ENCODE assay signal across 22 mouse cellular contexts in the genomic region with DNA sequence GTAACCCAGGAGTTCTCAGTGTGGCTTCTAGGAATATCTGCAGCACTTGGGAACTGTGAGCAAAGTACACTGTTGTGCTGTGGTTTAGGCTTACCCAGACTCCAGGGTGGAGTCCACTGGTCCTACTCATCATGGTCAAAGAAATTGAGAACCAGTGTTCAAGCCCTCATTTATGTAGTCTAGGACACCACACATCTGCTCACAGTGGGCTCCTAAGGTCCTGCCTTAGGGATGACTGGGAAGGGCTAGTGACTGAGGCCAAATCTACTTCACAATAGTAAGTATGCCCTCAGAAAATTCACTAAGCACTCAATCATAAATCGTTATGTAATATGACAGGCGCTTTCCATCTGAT. TPM values are rescaled to one million over a fixed set of nuclear protein-coding genes. Genes with fewer than 3 reads are reported as not detected.
DNase-seq lines count a peak whose midpoint lies in the region; ATAC-seq and TF ChIP-seq lines count a peak whose summit lies in the region.
"Had no signal": no experiment of that assay in that cellular context is flagged by ENCODE, and none has a peak within 500 bp of the region (broad histone marks: within the 10 kb centered on the region; RNA-seq: fewer than 3 reads in every experiment).

No protein-coding gene starts in this region.

- TF ChIP-seq EP300 in liver, embryonic 14.5 days (IDR thresholded peaks at IDR 0.05; ENCODE audit: low read depth): no peak

- H3K4me3 ChIP-seq in heart, embryonic 13.5 days: peak overlapping the region; percentile 23
- H3K4me3 ChIP-seq in ES-E14 (ENCODE audit: insufficient read depth in 1 of 2, low read depth in 1 of 2, low read length in 2 of 2, poor library complexity in 1 of 2, severe bottlenecking in 1 of 2): no peak overlapping the region
- no peak overlapping the region for H3K4me3 ChIP-seq in embryonic facial prominence, embryonic 10.5 days
- H3K4me3 ChIP-seq in liver, embryonic 14.5 days (ENCODE audit: insufficient read depth in 1 of 2, low read depth in 2 of 2, low read length in 2 of 2): peak overlapping the region; percentile 37 to 84
- H3K4me3 ChIP-seq: limb, embryonic 13.5 days had no signal

- H3K4me1 ChIP-seq in heart, embryonic 13.5 days: peaks cover 58% of the 10 kb centered on the region
- H3K4me1 ChIP-seq in ES-E14 (ENCODE audit: control insufficient read depth in 2 of 2, insufficient read depth in 2 of 2, low read length in 2 of 2, poor library complexity in 1 of 2): peaks cover 3 to 6% of the 10 kb centered on the region in 2 experiments; a peak in 2 of 4 replicates
- H3K4me1 ChIP-seq in embryonic facial prominence, embryonic 10.5 days: peaks cover 24% of the 10 kb centered on the region
- H3K4me1 ChIP-seq in liver, embryonic 14.5 days (replicated peaks; ENCODE audit: control insufficient read depth in 2 of 2, insufficient read depth in 2 of 2, low read length in 1 of 2): peaks cover 33 to 49% of the 10 kb centered on the region in 2 experiments

- ATAC-seq in heart, embryonic 13.5 days (ENCODE audit: extremely low read depth, insufficient number of reproducible peaks, low FRiP score, low TSS enrichment): no peak
- no peak for ATAC-seq in liver, embryonic 14.5 days (ENCODE audit: insufficient read depth)

- intact Hi-C loops in heart, postnatal 10 days (cut with DNase I): no loop called here

- H3K9ac ChIP-seq in heart, embryonic 13.5 days: peak overlapping the region; percentile 8; the same call in 1 of the 2 replicates
- no peak overlapping the region for H3K9ac ChIP-seq in ES-E14 (ENCODE audit: insufficient read depth, low read depth, low read length, poor library complexity, severe bottlenecking)
- H3K9ac ChIP-seq in liver, embryonic 14.5 days (replicated peaks): peak overlapping the region; percentile 64
- H3K9ac ChIP-seq: limb, embryonic 13.5 days had no signal

- peak overlapping the region; percentile 76 for H3K4me2 ChIP-seq in heart, embryonic 13.5 days
- H3K4me2 ChIP-seq in liver, embryonic 14.5 days (ENCODE audit: low read depth): peak overlapping the region; percentile 78
- H3K4me2 ChIP-seq: limb, embryonic 13.5 days had no signal

- 82% methylated on average over 2 of the region's 2 CpGs for WGBS in heart, embryonic 13.5 days
- 94% methylated on average over 2 of the region's 2 CpGs for WGBS in embryonic facial prominence, embryonic 10.5 days
- 82% methylated on average over 2 of the region's 2 CpGs for WGBS in liver, embryonic 14.5 days (ENCODE audit: insufficient replicate concordance)

- TF ChIP-seq CTCF in liver, embryonic 14.5 days (IDR thresholded peaks at IDR 0.05; ENCODE audit: low read depth): no peak

- no peak for DNase-seq in heart, postnatal 10 days
- DNase-seq in ES-E14 (ENCODE audit: low read depth, low spot score): no peak
- no peak for DNase-seq in embryonic facial prominence, embryonic 10.5 days (ENCODE audit: low spot score)
- no peak for DNase-seq in liver, embryonic 14.5 days (ENCODE audit: low read depth in 3 of 3, low spot score in 3 of 3)
- DNase-seq in yolk sac, embryonic 10.5 days (ENCODE audit: low spot score): no peak
- DNase-seq in kidney, adult 8-10 months: no peak
- DNase-seq: adrenal gland, adult 2 months; cerebellum, adult 11 months; cerebellum, postnatal 25 days; kidney, adult 2 months; kidney, postnatal 36 days; layer of hippocampus, adult 9-11 months; lung, postnatal 14 days; right cerebral cortex, adult 18-20 months had no signal

- in situ Hi-C loops in ES-E14 (cut with MboI; ENCODE audit: low sequenced_read_pairs in 2 of 2, unreplicated experiment in 2 of 2): no loop called here

- peak overlapping the region; percentile 54 for H3K27ac ChIP-seq in heart, embryonic 13.5 days (replicated peaks)
- H3K27ac ChIP-seq in ES-E14 (ENCODE audit: insufficient read depth, low read depth, low read length, poor library complexity, severe bottlenecking): peak overlapping the region; percentile 60
- peak overlapping the region; percentile 57; the same call in 1 of the 2 replicates for H3K27ac ChIP-seq in embryonic facial prominence, embryonic 10.5 days (replicated peaks)
- peak overlapping the region; percentile 91 for H3K27ac ChIP-seq in liver, embryonic 14.5 days
- H3K27ac ChIP-seq: limb, embryonic 13.5 days had no signal

- H3K27me3 ChIP-seq in heart, embryonic 13.5 days (replicated peaks): no peaks in the 10 kb centered on the region
- no peaks in the 10 kb centered on the region for H3K27me3 ChIP-seq in embryonic facial prominence, embryonic 10.5 days (replicated peaks; ENCODE audit: low read depth, poor library complexity, severe bottlenecking)
- H3K27me3 ChIP-seq in liver, embryonic 14.5 days (ENCODE audit: control insufficient read depth, insufficient read depth, low read length): no peaks in the 10 kb centered on the region
- H3K27me3 ChIP-seq: limb, embryonic 13.5 days had no signal

- no peaks in the 10 kb centered on the region for H3K9me3 ChIP-seq in heart, embryonic 13.5 days
- no peaks in the 10 kb centered on the region for H3K9me3 ChIP-seq in ES-E14 (ENCODE audit: control insufficient read depth, insufficient read depth, low read depth, low read length)
- no peaks in the 10 kb centered on the region for H3K9me3 ChIP-seq in embryonic facial prominence, embryonic 10.5 days
- H3K9me3 ChIP-seq in liver, embryonic 14.5 days (ENCODE audit: control insufficient read depth, low read length): no peaks in the 10 kb centered on the region
- H3K9me3 ChIP-seq: G1E; limb, embryonic 13.5 days had no signal

- peaks cover 2% of the 10 kb centered on the region; the same call in 1 of the 2 replicates for H3K36me3 ChIP-seq in heart, embryonic 13.5 days
- no peaks in the 10 kb centered on the region for H3K36me3 ChIP-seq in ES-E14 (ENCODE audit: control insufficient read depth, insufficient read depth, low read length, poor library complexity, severe bottlenecking)
- H3K36me3 ChIP-seq in embryonic facial prominence, embryonic 10.5 days (replicated peaks): no peaks in the 10 kb centered on the region
- H3K36me3 ChIP-seq in liver, embryonic 14.5 days (replicated peaks; ENCODE audit: control insufficient read depth, insufficient read depth, low read depth): peaks cover 11% of the 10 kb centered on the region
- H3K36me3 ChIP-seq: G1E; limb, embryonic 13.5 days had no signal

TF ChIP-seq in ES-E14, 5 proteins besides CTCF, POLR2A, EP300 and RAD21:
- TF ChIP-seq ZC3H11A (IDR thresholded peaks at IDR 0.05; ENCODE audit: borderline replicate concordance, low read depth, low read length) (no peak), HCFC1 (IDR thresholded peaks at IDR 0.05; ENCODE audit: borderline replicate concordance, insufficient read depth, low read length) (no peak), ZNF384 (IDR thresholded peaks at IDR 0.05; ENCODE audit: low read depth, low read length) (no peak), MAFK (IDR thresholded peaks at IDR 0.05; ENCODE audit: insufficient read depth, low read depth, low read length) (no peak), CHD2 (IDR thresholded peaks at IDR 0.05; ENCODE audit: low read depth, low read length) (no peak)

RNA-seq across cellular contexts. Expression of gene Cd59a, which starts 3.6 kb away (rescaled TPM):
- polyA plus RNA-seq in heart, embryonic 13.5 days (2015; fragmentation: Nextera tagmentation; extraction: Ambion mirVana): 62.0 and 66.4 TPM in 2 replicates
- 10 to 100 TPM; 33.9 to 35.6 TPM for total RNA-seq in heart, postnatal 10 days (2021)
- 6.4 and 7.3 TPM in 2 replicates for total RNA-seq in ES-E14 (2012; rRNA removed)
- polyA plus RNA-seq in embryonic facial prominence, embryonic 10.5 days (2016; fragmentation: Nextera tagmentation; extraction: Ambion mirVana): 21.7 and 22.4 TPM in 2 replicates
- polyA plus RNA-seq in liver, embryonic 14.5 days (2012; rRNA removed): 29.4 and 41.3 TPM in 2 replicates
- 88.5 and 94.7 TPM in 2 replicates for polyA plus RNA-seq in liver, embryonic 14.5 days (2014; fragmentation: Nextera tagmentation; extraction: Ambion mirVana)

RNA-seq across cellular contexts. Expression of gene A930018P22Rik, which starts 23.4 kb away (rescaled TPM):
- 0.31 and 0.67 TPM in 2 replicates for polyA plus RNA-seq in heart, embryonic 13.5 days (2015; fragmentation: Nextera tagmentation; extraction: Ambion mirVana)
- under 1 TPM; 0.55 to 0.77 TPM for total RNA-seq in heart, postnatal 10 days (2021)
- total RNA-seq in ES-E14 (2012; rRNA removed): 0.32 TPM in 1 of 2 replicates, not detected in the other
- not detected in 2 replicates for polyA plus RNA-seq in embryonic facial prominence, embryonic 10.5 days (2016; fragmentation: Nextera tagmentation; extraction: Ambion mirVana)
- 0.22 and 0.23 TPM in 2 replicates for polyA plus RNA-seq in liver, embryonic 14.5 days (2012; rRNA removed)
- 0.63 and 0.93 TPM in 2 replicates for polyA plus RNA-seq in liver, embryonic 14.5 days (2014; fragmentation: Nextera tagmentation; extraction: Ambion mirVana)
- total RNA-seq: G1E; hematopoietic stem cell, adult 5-6 weeks; left cerebral cortex, postnatal 10 days; midbrain, postnatal 0 days had no signal
- polyA plus RNA-seq: G1E; limb, embryonic 13.5 days had no signal

RNA-seq across cellular contexts. Expression of gene Cd59b, which starts 29.6 kb away (rescaled TPM):
- 4.7 and 6.9 TPM in 2 replicates for polyA plus RNA-seq in heart, embryonic 13.5 days (2015; fragmentation: Nextera tagmentation; extraction: Ambion mirVana)
- total RNA-seq in heart, postnatal 10 days (2021): 1 to 10 TPM; 2.4 to 2.5 TPM
- 2.4 and 3.5 TPM in 2 replicates for total RNA-seq in ES-E14 (2012; rRNA removed)
- 4.1 and 4.4 TPM in 2 replicates for polyA plus RNA-seq in embryonic facial prominence, embryonic 10.5 days (2016; fragmentation: Nextera tagmentation; extraction: Ambion mirVana)
- 9.3 and 12.2 TPM in 2 replicates for polyA plus RNA-seq in liver, embryonic 14.5 days (2012; rRNA removed)
- 14.3 and 16.6 TPM in 2 replicates for polyA plus RNA-seq in liver, embryonic 14.5 days (2014; fragmentation: Nextera tagmentation; extraction: Ambion mirVana)
- total RNA-seq: midbrain, postnatal 0 days had no signal
- polyA plus RNA-seq: G1E had no signal

RNA-seq across cellular contexts. Expression of gene Gm10799, which starts 30.9 kb away (rescaled TPM):
- polyA plus RNA-seq in heart, embryonic 13.5 days (2015; fragmentation: Nextera tagmentation; extraction: Ambion mirVana): not detected in 2 replicates
- total RNA-seq in heart, postnatal 10 days (2021): not detected
- not detected in 2 replicates for total RNA-seq in ES-E14 (2012; rRNA removed)
- polyA plus RNA-seq in embryonic facial prominence, embryonic 10.5 days (2016; fragmentation: Nextera tagmentation; extraction: Ambion mirVana): not detected in 2 replicates
- not detected in 2 replicates for polyA plus RNA-seq in liver, embryonic 14.5 days (2012; rRNA removed)
- not detected in 2 replicates for polyA plus RNA-seq in liver, embryonic 14.5 days (2014; fragmentation: Nextera tagmentation; extraction: Ambion mirVana)
- total RNA-seq: adrenal gland, adult 2 months; G1E; gastrocnemius, adult 8-10 months; hematopoietic stem cell, adult 5-6 weeks; left cerebral cortex, postnatal 10 days; midbrain, postnatal 0 days had no signal
- polyA plus RNA-seq: adrenal gland, adult 2 months; G1E; kidney, adult 2 months; limb, embryonic 13.5 days; midbrain, postnatal 0 days; urinary bladder, adult 2 months had no signal

RNA-seq across cellular contexts. Expression of gene Gm10912, which starts 33.6 kb away (rescaled TPM):
- polyA plus RNA-seq in heart, embryonic 13.5 days (2015; fragmentation: Nextera tagmentation; extraction: Ambion mirVana): not detected in 2 replicates
- total RNA-seq in heart, postnatal 10 days (2021): under 1 TPM in 1 of 2 experiments, not detected in 1; 0.25 TPM
- total RNA-seq in ES-E14 (2012; rRNA removed): not detected in 2 replicates
- polyA plus RNA-seq in embryonic facial prominence, embryonic 10.5 days (2016; fragmentation: Nextera tagmentation; extraction: Ambion mirVana): not detected in 2 replicates
- 0.03 and 0.06 TPM in 2 replicates for polyA plus RNA-seq in liver, embryonic 14.5 days (2012; rRNA removed)
- polyA plus RNA-seq in liver, embryonic 14.5 days (2014; fragmentation: Nextera tagmentation; extraction: Ambion mirVana): not detected in 2 replicates
- total RNA-seq: hematopoietic stem cell, adult 5-6 weeks; midbrain, postnatal 0 days had no signal
- polyA plus RNA-seq: G1E; midbrain, postnatal 0 days had no signal

Comparison
In these comparisons a context has a peak if more than half of its experiments do, and no peak if none do; other contexts are left out.
1. H3K4me3 ChIP-seq: peak in heart, embryonic 13.5 days (single experiment) and liver, embryonic 14.5 days (2 of 2); none in ES-E14 (0 of 2) and embryonic facial prominence, embryonic 10.5 days (single experiment).
2. Peak in every context shown above with its lines, with median percentiles within 50 percentile points of each other: H3K27ac ChIP-seq.